Mouse (Mus musculus) hindbrain, embryonic 11.5 days (tissue): ENCODE data around the gene Prph2. TPM values are rescaled to one million over a fixed set of nuclear protein-coding genes. Genes with fewer than 3 reads are reported as not detected.

ENCODE experiments used
- ATAC-seq: fragments of 200-750 bp; cut with Nextera tagmentation; 2 replicates; pipeline ENCODE4 v1.8.0; 2017; ENCODE audit warnings: mild to moderate bottlenecking, moderate TSS enrichment, moderate library complexity; ENCODE audit not compliant: low FRiP score
- DNase-seq: peaks from one replicate; pipeline ENCODE4 v3.0.0-alpha.2; 2015; ENCODE audit warnings: low spot score
- H3K27ac ChIP-seq: fragments of 300-500 bp; sonication (generic); 2 replicates; pipeline ENCODE4 v1.5.1; 2014; ENCODE audit warnings: mild to moderate bottlenecking, low read depth, low read length
- H3K27me3 ChIP-seq: fragments of 300-500 bp; sonication (generic); 2 replicates; pipeline ENCODE4 v1.6.1; 2014; ENCODE audit warnings: mild to moderate bottlenecking, low read length, moderate library complexity, mixed read lengths; ENCODE audit not compliant: control insufficient read depth, insufficient read depth
- H3K36me3 ChIP-seq: fragments of 300-500 bp; sonication (generic); 2 replicates; pipeline ENCODE4 v1.6.1; 2014; ENCODE audit warnings: mild to moderate bottlenecking, low read length, moderate library complexity, mixed read lengths; ENCODE audit not compliant: control insufficient read depth, insufficient read depth
- H3K4me1 ChIP-seq: fragments of 300-500 bp; sonication (generic); replicated peaks from 2 replicates; pipeline ENCODE4 v1.6.1; 2014; ENCODE audit warnings: low read length, mixed read lengths; ENCODE audit not compliant: control insufficient read depth, insufficient read depth
- H3K4me2 ChIP-seq: fragments of 300-500 bp; sonication (generic); replicated peaks from 2 replicates; pipeline ENCODE4 v1.6.1; 2014; ENCODE audit warnings: mild to moderate bottlenecking, low read depth, low read length
- H3K4me3 ChIP-seq: fragments of 300-500 bp; sonication (generic); 2 replicates; pipeline ENCODE4 v1.5.1; 2014; ENCODE audit warnings: low read depth, low read length
- H3K9ac ChIP-seq: fragments of 300-500 bp; sonication (generic); 2 replicates; pipeline ENCODE4 v1.6.1; 2014; ENCODE audit warnings: low read depth, low read length
- H3K9me3 ChIP-seq: fragments of 300-500 bp; sonication (generic); 2 replicates; pipeline ENCODE4 v1.6.1; 2016; ENCODE audit warnings: low read length; ENCODE audit not compliant: control insufficient read depth
- WGBS: fragments of 180-500 bp; shearing (Covaris S2); extraction: QIAGEN DNeasy Blood & Tissue Kit; methylation state at CpG from one replicate; pipeline ENCODE4 v1.1.7; 2014; 5-methylcytosine and 5-hydroxymethylcytosine counted together
- polyA plus RNA-seq: library from polyadenylated mRNA; unstranded; fragments of >200 nt; fragmentation: Nextera tagmentation; extraction: Ambion mirVana; gene quantifications from 2 replicates; pipeline ENCODE4 v1.2.1, GENCODE M21; 2014

Prph2 gene
- polyA plus RNA-seq: not detected in 2 replicates

- ATAC-seq: no peak
- no peak within 1 kb of the TSS for H3K9ac ChIP-seq
- H3K4me1 ChIP-seq: no peaks in the 10 kb centered on the region
- no peaks in the 10 kb centered on the region for H3K27me3 ChIP-seq
- H3K27ac ChIP-seq: no peak within 1 kb of the TSS
- H3K36me3 ChIP-seq: no peaks in the 10 kb centered on the region
- no peak within 1 kb of the TSS for H3K4me2 ChIP-seq
- no peaks in the 10 kb centered on the region for H3K9me3 ChIP-seq
- WGBS: 88% methylated on average over 10 of the region's 10 CpGs
- no peak within 1 kb of the TSS for H3K4me3 ChIP-seq
- DNase-seq: no peak
These were observed at the start of gene Prph2 for GRCm38 (mm10) chr17:46910186-46910585. TSS of gene Prph2 (plus strand) at chr17:46910459.

- Histone ChIP-seq H3K27ac (no peak overlapping the region), H3K4me1 (no peaks in the 10 kb centered on the region), H3K4me2 (no peak overlapping the region), H3K27me3 (no peaks in the 10 kb centered on the region), H3K9ac (no peak overlapping the region), H3K36me3 (no peaks in the 10 kb centered on the region), H3K9me3 (no peaks in the 10 kb centered on the region), H3K4me3 (no peak overlapping the region)
- ATAC-seq: no peak
- DNase-seq: no peak
- 72% methylated on average over 7 of the region's 7 CpGs for WGBS
These were observed 45.6 kb upstream of the Prph2 start for GRCm38 (mm10) chr17:46864566-46865195.

- Histone ChIP-seq H3K27me3 (no peaks in the 10 kb centered on the region), H3K36me3 (no peaks in the 10 kb centered on the region), H3K4me3 (no peak overlapping the region), H3K27ac (no peak overlapping the region), H3K4me2 (no peak overlapping the region), H3K9ac (no peak overlapping the region), H3K9me3 (no peaks in the 10 kb centered on the region), H3K4me1 (no peaks in the 10 kb centered on the region)
- no peak for ATAC-seq
- no peak for DNase-seq
- WGBS: 95% methylated on average over 12 of the region's 12 CpGs
These were observed 43.4 kb upstream of the Prph2 start for GRCm38 (mm10) chr17:46866836-46867235.

GRCm38 (mm10) chr17:46870204-46870798 is 40.0 kb upstream of the Prph2 start:
- DNase-seq (no peak), ATAC-seq (no peak)
- no peak overlapping the region for H3K27ac ChIP-seq
- H3K9ac ChIP-seq: no peak overlapping the region
- WGBS: 88% methylated on average over 5 of the region's 5 CpGs
- H3K4me3 ChIP-seq: no peak overlapping the region
- no peaks in the 10 kb centered on the region for H3K36me3 ChIP-seq
- H3K4me2 ChIP-seq: no peak overlapping the region
- H3K27me3 ChIP-seq: no peaks in the 10 kb centered on the region
- no peaks in the 10 kb centered on the region for H3K9me3 ChIP-seq
- H3K4me1 ChIP-seq: no peaks in the 10 kb centered on the region; the same call in 1 of the 2 replicates

- Histone ChIP-seq H3K4me1 (no peaks in the 10 kb centered on the region; the same call in 1 of the 2 replicates), H3K27ac (no peak overlapping the region), H3K4me2 (no peak overlapping the region), H3K9me3 (no peaks in the 10 kb centered on the region), H3K9ac (no peak overlapping the region), H3K36me3 (no peaks in the 10 kb centered on the region), H3K4me3 (no peak overlapping the region), H3K27me3 (no peaks in the 10 kb centered on the region)
- WGBS: 63% methylated on average over 1 of the region's 1 CpGs
- ATAC-seq (no peak), DNase-seq (no peak)
These were observed 39.3 kb upstream of the Prph2 start for GRCm38 (mm10) chr17:46870913-46871312.

- ATAC-seq: no peak
- 74% methylated on average over 7 of the region's 7 CpGs for WGBS
These were observed 37.5 kb upstream of the Prph2 start for GRCm38 (mm10) chr17:46872806-46873205.

GRCm38 (mm10) chr17:46874133-46874532 is 36.1 kb upstream of the Prph2 start:
- WGBS: 45% methylated on average over 10 of the region's 10 CpGs
- Histone ChIP-seq H3K36me3 (no peaks in the 10 kb centered on the region), H3K4me2 (no peak overlapping the region), H3K9me3 (no peaks in the 10 kb centered on the region), H3K4me3 (no peak overlapping the region), H3K27ac (no peak overlapping the region), H3K27me3 (no peaks in the 10 kb centered on the region), H3K9ac (no peak overlapping the region), H3K4me1 (no peaks in the 10 kb centered on the region; the same call in 1 of the 2 replicates)
- DNase-seq (no peak), ATAC-seq (no peak)

More at GRCm38 (mm10) chr17:46872806-46873205, 37.5 kb upstream of the Prph2 start:
- Histone ChIP-seq H3K27me3 (no peaks in the 10 kb centered on the region), H3K36me3 (no peaks in the 10 kb centered on the region), H3K4me1 (no peaks in the 10 kb centered on the region; the same call in 1 of the 2 replicates), H3K4me3 (no peak overlapping the region), H3K9me3 (no peaks in the 10 kb centered on the region), H3K27ac (no peak overlapping the region), H3K4me2 (no peak overlapping the region), H3K9ac (no peak overlapping the region)
- DNase-seq: no peak

- no peak overlapping the region for H3K9ac ChIP-seq
- no peak overlapping the region for H3K4me2 ChIP-seq
- ATAC-seq (no peak), DNase-seq (no peak)
- no peaks in the 10 kb centered on the region for H3K36me3 ChIP-seq
- no peak overlapping the region for H3K4me3 ChIP-seq
- H3K4me1 ChIP-seq: no peaks in the 10 kb centered on the region; the same call in 1 of the 2 replicates
- no peak overlapping the region for H3K27ac ChIP-seq
- H3K9me3 ChIP-seq: no peaks in the 10 kb centered on the region
- H3K27me3 ChIP-seq: no peaks in the 10 kb centered on the region
- WGBS: 60% methylated on average over 3 of the region's 3 CpGs
These were observed 34.6 kb upstream of the Prph2 start for GRCm38 (mm10) chr17:46875626-46876025.
